Mouse (Mus musculus): ENCODE results near the gene Wdcp. TPM values are rescaled to one million over a fixed set of nuclear protein-coding genes. Genes with fewer than 3 reads are reported as not detected.
"Not testable (repeated sequence)": the region's sequence is repeated elsewhere in the genome, so short reads cannot be mapped to it uniquely, and the experiment has no call there.

Gene Wdcp
- 3.8 and 4.5 TPM in 2 replicates for polyA plus RNA-seq (2012; rRNA removed)

DNA sequence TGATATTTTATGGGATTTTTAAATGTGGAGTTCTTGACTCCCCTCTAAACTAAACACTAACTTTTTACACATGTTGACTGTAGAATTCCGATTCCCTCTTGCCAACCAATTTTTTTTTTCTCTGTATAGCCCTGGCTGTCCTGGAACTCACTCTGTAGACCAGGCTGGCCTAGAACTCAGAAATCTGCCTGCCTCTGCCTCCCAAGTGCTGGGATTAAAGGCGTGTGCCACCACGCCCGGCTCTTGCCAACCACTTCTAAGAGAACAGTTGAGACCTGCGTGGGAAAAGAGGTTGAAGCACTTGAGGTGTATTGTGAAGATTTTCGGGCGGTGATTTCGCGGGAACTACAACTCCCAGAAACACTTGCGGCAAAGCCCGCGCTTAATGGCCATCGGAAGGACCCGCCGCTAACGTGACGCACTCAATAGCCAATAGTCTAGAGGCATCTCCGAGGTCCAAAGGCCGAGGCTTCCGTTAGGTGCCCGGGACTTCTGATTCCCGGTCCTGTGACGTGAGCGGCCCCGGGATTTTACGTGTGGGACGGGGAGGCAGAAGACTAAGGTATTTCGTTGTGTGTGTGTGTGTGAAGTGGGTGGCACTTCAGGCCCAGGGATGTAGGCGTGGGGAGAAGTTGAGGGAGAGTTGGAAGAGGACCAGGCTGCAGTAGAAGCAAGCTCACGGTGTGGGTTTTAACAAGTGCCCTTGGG lies at the start of gene Wdcp:
Gene Wdcp, plus strand, starts transcription at position 414 of the 708 bp plus-strand sequence.
- Histone ChIP-seq H3K27me3 (ENCODE audit: control insufficient read depth, insufficient read depth, low read length) (peaks cover 2% of the 10 kb centered on the region; the same call in 1 of the 2 replicates), H3K4me1 (ENCODE audit: control insufficient read depth, insufficient read depth, low read length) (peaks cover 19% of the 10 kb centered on the region), H3K36me3 (ENCODE audit: control insufficient read depth, insufficient read depth, low read length) (no peaks in the 10 kb centered on the region), H3K27ac (ENCODE audit: control insufficient read depth, insufficient read depth, low read depth, low read length) (peak within 1 kb of the TSS; percentile 86), H3K4me3 (ENCODE audit: control insufficient read depth, low read depth, low read length) (peak within 1 kb of the TSS; percentile 96)
- TF ChIP-seq CTCF (IDR thresholded peaks at IDR 0.05; ENCODE audit: control insufficient read depth, insufficient read depth, insufficient replicate concordance, low read depth, low read length) (no peak), POLR2A (IDR thresholded peaks at IDR 0.05; ENCODE audit: control insufficient read depth, low read depth, low read length) (peak; percentile 41; the same call in 1 of the 2 replicates)

DNA sequence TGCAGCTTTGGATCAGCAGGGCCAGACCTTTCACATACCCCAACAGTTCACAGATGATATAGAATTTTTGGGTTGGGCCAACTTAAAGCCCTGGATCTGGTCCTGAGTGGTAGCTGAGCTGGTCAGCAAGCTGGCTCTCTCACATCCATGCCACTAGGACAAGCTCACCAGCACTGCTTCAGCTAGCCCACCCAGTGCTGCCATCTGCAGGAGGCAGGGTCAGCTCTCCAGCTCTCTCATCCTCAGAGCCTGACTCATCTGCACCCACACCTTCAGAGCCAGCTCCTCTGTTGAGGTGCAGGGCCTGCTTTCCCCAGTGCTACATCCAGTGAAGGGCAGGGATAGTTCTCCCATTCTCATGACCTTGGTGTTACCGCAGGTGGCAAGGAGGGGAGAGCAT lies 49.4 kb upstream of the Wdcp start:
- H3K27me3 ChIP-seq (ENCODE audit: control insufficient read depth, insufficient read depth, low read length): no peaks in the 10 kb centered on the region
- no peaks in the 10 kb centered on the region for H3K4me1 ChIP-seq (ENCODE audit: control insufficient read depth, insufficient read depth, low read length)
- H3K27ac ChIP-seq (ENCODE audit: control insufficient read depth, insufficient read depth, low read depth, low read length): no peak overlapping the region
- TF ChIP-seq CTCF (IDR thresholded peaks at IDR 0.05; ENCODE audit: control insufficient read depth, insufficient read depth, insufficient replicate concordance, low read depth, low read length) (no peak), POLR2A (IDR thresholded peaks at IDR 0.05; ENCODE audit: control insufficient read depth, low read depth, low read length) (no peak)
- no peaks in the 10 kb centered on the region for H3K36me3 ChIP-seq (ENCODE audit: control insufficient read depth, insufficient read depth, low read length)
- no peak overlapping the region for H3K4me3 ChIP-seq (ENCODE audit: control insufficient read depth, low read depth, low read length)

DNA sequence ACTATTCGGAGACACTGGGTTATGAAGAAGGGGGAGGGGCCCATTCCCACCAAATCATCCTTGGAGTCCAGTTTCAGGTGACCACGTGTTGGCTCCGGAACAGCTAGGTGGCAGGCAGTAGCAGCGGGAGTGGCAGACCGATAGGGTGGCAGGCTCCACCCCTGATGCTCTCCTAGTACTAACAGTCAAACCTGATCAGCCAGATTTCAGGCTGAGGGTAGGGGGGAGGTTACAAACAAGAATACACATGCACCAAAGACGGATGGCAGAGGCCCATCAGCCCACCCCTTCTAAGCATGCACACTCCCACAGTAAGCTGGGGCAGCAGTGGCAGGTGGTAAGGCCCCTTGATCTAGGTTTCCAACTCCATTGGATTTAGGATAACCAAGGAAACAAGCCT lies 45.6 kb upstream of the Wdcp start:
- not testable (repeated sequence) for H3K27me3 ChIP-seq (ENCODE audit: control insufficient read depth, insufficient read depth, low read length); H3K36me3 ChIP-seq (ENCODE audit: control insufficient read depth, insufficient read depth, low read length); H3K27ac ChIP-seq (ENCODE audit: control insufficient read depth, insufficient read depth, low read depth, low read length); H3K4me1 ChIP-seq (ENCODE audit: control insufficient read depth, insufficient read depth, low read length); H3K4me3 ChIP-seq (ENCODE audit: control insufficient read depth, low read depth, low read length)

DNA sequence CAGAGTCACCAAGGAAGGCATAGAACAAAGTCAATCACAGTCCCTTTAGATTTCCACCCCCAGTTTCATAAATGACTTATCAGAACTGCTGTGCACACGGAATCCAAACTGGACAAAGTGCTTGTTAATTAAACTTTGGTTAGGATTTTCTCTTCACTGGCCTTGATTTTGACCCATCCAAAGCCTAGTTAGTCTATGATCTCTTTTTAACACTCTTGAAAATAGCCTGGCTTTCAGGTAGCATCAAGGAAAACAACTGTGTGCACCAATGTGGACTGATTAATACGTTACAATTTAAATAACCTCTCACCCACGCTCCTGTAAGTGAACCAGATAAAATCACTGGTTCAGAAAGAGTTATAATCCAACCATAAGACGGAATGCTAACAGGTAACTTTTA lies 32.1 kb upstream of the Wdcp start:
- H3K27ac ChIP-seq (ENCODE audit: control insufficient read depth, insufficient read depth, low read depth, low read length): no peak overlapping the region
- H3K27me3 ChIP-seq (ENCODE audit: control insufficient read depth, insufficient read depth, low read length): no peaks in the 10 kb centered on the region
- H3K4me1 ChIP-seq (ENCODE audit: control insufficient read depth, insufficient read depth, low read length): no peaks in the 10 kb centered on the region
- H3K36me3 ChIP-seq (ENCODE audit: control insufficient read depth, insufficient read depth, low read length): no peaks in the 10 kb centered on the region
- H3K4me3 ChIP-seq (ENCODE audit: control insufficient read depth, low read depth, low read length): no peak overlapping the region
- TF ChIP-seq POLR2A (IDR thresholded peaks at IDR 0.05; ENCODE audit: control insufficient read depth, low read depth, low read length): no peak

DNA sequence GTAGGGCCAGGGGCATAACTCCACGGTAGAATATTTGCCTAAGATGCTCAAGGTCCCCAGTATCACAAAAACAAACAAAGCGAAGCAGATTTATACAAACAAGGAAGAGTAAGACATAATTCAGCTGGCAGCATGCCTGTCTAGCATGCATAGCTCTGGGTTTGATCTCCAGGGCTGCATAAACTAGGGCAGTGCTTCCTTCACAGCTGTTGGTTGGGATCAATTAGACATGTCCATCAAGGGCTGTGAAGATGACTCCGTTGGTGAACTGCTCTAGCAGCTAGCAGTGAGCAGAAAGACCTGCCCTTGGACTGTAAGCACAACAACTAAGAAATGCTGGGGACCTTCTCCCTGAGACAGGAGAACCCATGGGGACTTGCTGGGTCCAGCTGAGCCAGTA lies 31.4 kb upstream of the Wdcp start:
- TF ChIP-seq CTCF (IDR thresholded peaks at IDR 0.05; ENCODE audit: control insufficient read depth, insufficient read depth, insufficient replicate concordance, low read depth, low read length) (no peak), POLR2A (IDR thresholded peaks at IDR 0.05; ENCODE audit: control insufficient read depth, low read depth, low read length) (no peak)
- H3K4me1 ChIP-seq (ENCODE audit: control insufficient read depth, insufficient read depth, low read length): no peaks in the 10 kb centered on the region; the same call in 1 of the 2 replicates
- H3K27ac ChIP-seq (ENCODE audit: control insufficient read depth, insufficient read depth, low read depth, low read length): no peak overlapping the region
- no peaks in the 10 kb centered on the region for H3K27me3 ChIP-seq (ENCODE audit: control insufficient read depth, insufficient read depth, low read length)
- no peaks in the 10 kb centered on the region for H3K36me3 ChIP-seq (ENCODE audit: control insufficient read depth, insufficient read depth, low read length)
- no peak overlapping the region for H3K4me3 ChIP-seq (ENCODE audit: control insufficient read depth, low read depth, low read length)

DNA sequence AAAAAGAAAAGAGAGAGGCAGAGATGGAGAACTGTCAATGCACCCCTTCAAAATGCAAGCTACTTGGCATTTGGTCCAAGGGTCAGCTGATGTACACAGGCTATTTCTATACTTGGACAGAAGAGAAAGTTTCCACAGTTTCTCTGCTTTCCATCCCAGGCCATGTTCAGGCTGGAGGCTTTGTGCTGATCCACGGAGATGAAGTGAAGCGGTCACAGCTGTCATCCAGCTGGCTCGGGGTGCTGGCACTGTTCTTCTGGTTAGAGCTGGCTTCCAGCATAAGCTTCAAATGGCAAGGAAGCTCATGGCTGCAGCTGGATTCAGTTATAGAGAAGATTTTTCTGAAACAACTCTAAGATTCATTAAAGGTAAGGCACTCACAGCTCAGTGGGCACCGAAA lies 29.5 kb upstream of the Wdcp start:
- H3K36me3 ChIP-seq (ENCODE audit: control insufficient read depth, insufficient read depth, low read length): no peaks in the 10 kb centered on the region
- H3K4me1 ChIP-seq (ENCODE audit: control insufficient read depth, insufficient read depth, low read length): no peaks in the 10 kb centered on the region; the same call in 1 of the 2 replicates
- H3K27ac ChIP-seq (ENCODE audit: control insufficient read depth, insufficient read depth, low read depth, low read length): no peak overlapping the region
- TF ChIP-seq CTCF (IDR thresholded peaks at IDR 0.05; ENCODE audit: control insufficient read depth, insufficient read depth, insufficient replicate concordance, low read depth, low read length) (no peak), POLR2A (IDR thresholded peaks at IDR 0.05; ENCODE audit: control insufficient read depth, low read depth, low read length) (no peak)
- no peaks in the 10 kb centered on the region for H3K27me3 ChIP-seq (ENCODE audit: control insufficient read depth, insufficient read depth, low read length)
- no peak overlapping the region for H3K4me3 ChIP-seq (ENCODE audit: control insufficient read depth, low read depth, low read length)

DNA sequence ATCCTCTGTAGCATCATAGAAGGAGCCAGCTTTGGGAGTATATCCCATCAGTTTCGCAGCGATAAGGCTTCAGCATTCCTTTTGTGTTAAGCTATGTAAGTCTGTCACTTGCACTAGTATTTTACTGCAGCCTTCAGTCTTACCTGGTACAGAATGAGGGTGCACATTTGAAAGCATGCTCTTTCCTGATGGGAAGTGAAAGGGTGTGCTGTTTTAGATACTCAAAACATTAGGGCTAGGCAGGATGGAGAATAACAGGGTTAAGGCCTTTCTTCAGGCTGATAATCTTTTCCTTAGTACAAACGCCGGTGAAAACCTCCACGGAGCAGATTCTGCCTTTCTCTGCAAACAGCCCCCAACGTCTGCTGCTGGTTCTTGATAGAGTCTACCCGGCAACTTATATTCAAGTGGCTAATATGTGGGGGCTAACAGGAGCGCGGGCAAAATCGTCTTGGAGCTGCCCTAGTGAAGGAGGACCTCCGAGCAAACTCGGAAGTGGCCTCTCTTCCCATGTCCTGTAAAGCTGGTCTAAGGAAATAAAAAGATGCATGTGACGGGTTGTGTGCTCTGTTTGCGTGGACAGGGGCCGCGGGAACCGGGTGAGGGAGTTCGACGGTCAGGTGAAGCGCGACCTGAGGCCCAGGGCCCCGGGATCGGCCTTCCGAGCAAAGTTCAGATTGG lies 26.3 kb upstream of the Wdcp start:
- peak overlapping the region; percentile 50 for H3K27ac ChIP-seq (ENCODE audit: control insufficient read depth, insufficient read depth, low read depth, low read length)

More for the DNA sequence above, 26.3 kb upstream of the Wdcp start:
- Histone ChIP-seq H3K27me3 (ENCODE audit: control insufficient read depth, insufficient read depth, low read length) (no peaks in the 10 kb centered on the region), H3K4me1 (ENCODE audit: control insufficient read depth, insufficient read depth, low read length) (no peaks in the 10 kb centered on the region; the same call in 1 of the 2 replicates), H3K4me3 (ENCODE audit: control insufficient read depth, low read depth, low read length) (peak overlapping the region; percentile 92), H3K36me3 (ENCODE audit: control insufficient read depth, insufficient read depth, low read length) (no peaks in the 10 kb centered on the region)
- TF ChIP-seq CTCF (IDR thresholded peaks at IDR 0.05; ENCODE audit: control insufficient read depth, insufficient read depth, insufficient replicate concordance, low read depth, low read length): no peak
- no peak for TF ChIP-seq POLR2A (IDR thresholded peaks at IDR 0.05; ENCODE audit: control insufficient read depth, low read depth, low read length)
